Mouse (Mus musculus): ENCODE results near the gene Ephb2.

Ephb2 gene

GRCm38 (mm10) chr4:136801463-136801862 is 34.3 kb downstream of the Ephb2 start:
- DNase-seq (ENCODE audit: low spot score in 2 of 2), result no peak

DNA sequence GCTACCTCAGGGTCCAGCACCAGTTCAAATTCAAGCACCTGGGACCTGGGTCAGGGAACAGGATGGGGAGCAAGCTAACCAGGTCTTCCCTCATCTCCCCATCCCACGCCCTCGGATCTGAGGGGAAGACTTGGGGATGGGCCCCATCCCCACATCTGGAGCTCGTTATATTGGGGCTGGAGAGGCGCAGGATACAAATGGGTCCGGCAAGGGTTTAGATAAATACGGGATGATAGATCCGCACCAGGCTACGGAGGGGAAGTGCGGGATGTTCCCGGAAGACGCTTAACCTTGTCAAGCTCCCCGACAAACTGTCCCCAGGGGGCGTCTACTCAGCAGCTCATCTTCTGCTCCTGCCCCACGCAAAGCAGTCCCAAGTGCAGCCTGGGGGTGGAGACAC is 35.4 kb downstream of the Ephb2 start:
- no peak for DNase-seq (ENCODE audit: low spot score in 2 of 2)

GRCm38 (mm10) chr4:136797677-136798569 is 37.9 kb downstream of the Ephb2 start:
- no peak for DNase-seq (ENCODE audit: low spot score in 2 of 2)

DNA sequence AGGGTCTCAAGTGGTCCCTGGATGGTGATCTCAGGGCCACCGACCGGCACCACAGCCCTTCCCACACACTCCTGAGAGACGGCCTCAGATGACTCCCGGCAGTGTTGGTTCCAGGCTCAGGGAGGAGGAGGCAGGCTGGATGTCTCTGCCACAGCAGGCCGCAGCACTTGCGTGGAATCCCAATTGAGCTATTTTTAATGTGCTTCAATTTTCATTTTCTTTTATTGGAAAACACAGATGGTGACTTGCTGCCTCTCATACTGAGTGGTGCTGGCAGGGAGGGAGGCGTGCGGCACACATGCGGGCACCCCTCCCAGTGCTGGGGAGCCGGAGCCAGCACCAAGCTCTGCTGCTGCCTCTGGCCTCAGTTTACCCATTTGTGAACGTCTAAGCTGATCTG is 42.5 kb downstream of the Ephb2 start:
- peak; percentile 32 to 50 for DNase-seq (ENCODE audit: low spot score in 2 of 2)

DNA sequence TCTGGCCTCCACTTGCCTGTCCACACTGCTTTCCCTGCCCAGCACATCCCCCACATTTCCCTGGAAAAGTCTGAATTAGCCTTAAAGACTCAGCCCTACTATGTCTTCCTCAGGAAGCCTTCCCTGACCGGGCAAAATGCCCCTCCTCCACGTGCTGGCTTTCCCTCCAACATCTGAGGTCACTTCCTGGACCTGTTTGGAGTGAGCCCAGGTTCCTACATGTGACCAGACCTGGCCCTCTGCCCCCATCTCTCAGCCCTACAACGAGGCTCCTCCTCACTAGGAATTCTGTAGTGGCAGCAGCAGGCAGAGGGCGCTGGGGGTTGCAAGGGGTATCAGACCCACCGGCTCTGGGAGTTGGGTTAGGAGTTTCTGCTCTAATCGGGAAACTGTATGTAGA is 46.0 kb downstream of the Ephb2 start:
- DNase-seq (ENCODE audit: low spot score in 2 of 2), result no peak

- no peak for DNase-seq (ENCODE audit: low spot score in 2 of 2)
These were observed 48.4 kb downstream of the Ephb2 start for GRCm38 (mm10) chr4:136787357-136787756.

DNA sequence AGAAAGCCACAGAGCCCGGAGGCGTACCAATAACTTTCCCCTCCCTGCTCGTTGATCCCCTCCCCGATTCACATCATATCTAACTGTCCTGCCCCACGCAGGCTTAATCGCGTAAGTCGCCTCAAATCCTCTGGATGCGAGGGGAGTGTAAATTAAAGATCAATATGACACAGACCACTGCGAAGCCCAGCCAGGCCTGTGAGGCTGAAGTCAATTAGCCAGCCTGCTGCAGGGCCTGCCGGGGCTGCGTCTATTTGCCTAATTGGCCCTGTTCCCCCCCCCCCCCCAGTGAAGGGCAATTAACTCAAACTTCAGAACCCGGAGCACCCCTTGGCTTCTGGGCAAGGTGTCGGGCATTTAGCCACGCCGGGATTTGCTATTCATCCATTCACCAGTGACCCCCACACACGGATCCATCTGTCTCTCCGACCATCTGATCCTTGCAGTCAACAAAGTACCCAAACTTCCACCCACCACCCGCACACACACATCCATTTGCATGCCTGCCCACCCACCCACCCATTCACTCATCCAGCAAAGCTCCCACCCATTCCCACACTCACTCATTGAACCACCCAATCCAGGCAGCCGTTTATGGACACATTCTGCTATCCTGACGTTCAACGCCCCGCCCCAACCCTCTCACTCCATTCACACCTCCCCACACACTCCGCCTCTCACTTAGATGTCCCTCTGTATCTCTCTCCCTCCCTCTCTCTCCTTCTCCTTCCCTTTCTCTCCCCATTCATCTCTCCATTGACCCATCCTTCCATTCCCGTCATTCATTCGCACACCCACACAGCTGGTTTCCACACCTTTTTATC is 49.1 kb downstream of the Ephb2 start:
- no peak for DNase-seq (ENCODE audit: low spot score in 2 of 2)

DNA sequence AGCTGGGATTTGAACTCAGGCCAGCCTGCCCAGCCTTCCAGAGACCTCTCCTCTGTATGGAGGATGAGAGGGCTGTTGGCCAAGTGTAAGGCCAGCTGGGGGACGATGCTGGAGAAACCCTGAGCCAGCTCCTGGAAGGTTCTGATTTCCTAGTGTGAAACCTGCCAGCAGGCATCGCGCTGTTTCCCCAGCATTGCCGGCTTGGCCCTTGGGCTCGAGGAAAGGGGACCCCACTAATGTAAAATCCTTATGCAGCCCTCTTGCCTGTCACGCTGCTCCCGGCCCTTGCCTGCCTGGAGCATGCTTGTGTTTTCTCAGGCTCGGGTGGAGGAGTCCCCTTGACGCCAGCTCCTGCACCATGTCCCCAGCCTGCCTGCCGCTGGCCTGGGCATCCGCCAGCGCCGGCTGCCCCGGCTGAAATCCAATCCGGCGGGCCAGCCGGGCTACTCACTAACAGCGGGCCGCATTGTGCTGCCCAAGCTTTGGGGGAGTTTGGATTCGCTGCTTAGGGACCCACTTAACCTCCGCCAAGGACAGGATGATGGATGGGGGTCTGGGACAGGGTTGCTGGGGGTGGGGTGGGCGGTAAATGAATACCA is 52.1 kb downstream of the Ephb2 start:
- DNase-seq (ENCODE audit: low spot score in 2 of 2), result no peak

DNA sequence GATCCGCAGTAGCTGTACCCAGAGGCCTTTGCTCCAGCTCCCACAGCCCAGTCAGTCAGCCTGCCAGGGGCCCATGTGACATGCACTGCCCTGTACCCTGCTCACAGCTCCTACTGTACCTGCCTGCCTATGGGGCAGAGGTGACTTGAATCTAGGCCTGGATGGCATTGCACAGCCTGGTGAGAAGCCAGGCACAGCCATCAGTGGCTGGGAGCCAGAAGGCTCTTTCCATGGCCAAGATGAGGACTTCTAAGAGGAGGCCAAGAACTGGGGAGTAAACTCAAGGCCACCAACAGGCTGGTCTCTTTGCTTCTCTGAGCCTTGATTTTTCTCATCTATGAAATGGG is 53.2 kb downstream of the Ephb2 start:
- no peak for DNase-seq (ENCODE audit: low spot score in 2 of 2)

- DNase-seq (ENCODE audit: low spot score in 2 of 2), result no peak
These were observed 53.8 kb downstream of the Ephb2 start for GRCm38 (mm10) chr4:136781868-136782578.

DNA sequence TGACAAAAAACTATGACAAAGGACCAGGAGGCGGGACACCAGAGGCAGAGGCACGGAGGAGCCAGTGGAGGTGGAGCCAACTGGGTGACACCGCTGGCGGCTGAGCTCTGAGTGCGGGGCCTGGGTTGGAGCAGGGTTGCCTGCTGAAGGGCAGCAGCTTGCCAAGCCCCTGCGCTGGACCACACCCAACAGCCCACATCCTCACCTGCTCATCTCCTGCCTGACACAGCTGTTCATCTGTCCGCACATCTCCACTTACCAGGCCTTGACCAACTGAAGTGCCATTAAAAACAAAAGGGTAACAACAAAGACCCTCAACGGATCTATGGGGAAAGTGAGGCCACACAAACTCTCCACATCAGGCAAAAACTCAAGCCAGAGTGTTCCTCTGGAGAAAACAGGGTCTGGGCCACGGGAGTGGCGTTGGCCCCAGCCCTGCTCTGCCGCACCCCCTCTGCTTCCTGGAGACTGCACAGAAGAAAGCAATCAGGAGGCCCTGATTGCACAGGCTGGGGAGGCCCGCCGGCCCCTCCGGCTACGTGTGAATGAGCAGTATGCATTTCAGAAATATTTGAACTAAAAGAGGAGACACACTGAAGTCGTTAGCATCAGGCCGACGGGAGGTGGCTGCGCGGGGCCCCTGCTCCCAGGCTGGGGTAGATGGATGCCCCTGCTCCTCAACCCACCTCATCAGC is 55.4 kb downstream of the Ephb2 start:
- no peak for DNase-seq (ENCODE audit: low spot score in 2 of 2)

DNA sequence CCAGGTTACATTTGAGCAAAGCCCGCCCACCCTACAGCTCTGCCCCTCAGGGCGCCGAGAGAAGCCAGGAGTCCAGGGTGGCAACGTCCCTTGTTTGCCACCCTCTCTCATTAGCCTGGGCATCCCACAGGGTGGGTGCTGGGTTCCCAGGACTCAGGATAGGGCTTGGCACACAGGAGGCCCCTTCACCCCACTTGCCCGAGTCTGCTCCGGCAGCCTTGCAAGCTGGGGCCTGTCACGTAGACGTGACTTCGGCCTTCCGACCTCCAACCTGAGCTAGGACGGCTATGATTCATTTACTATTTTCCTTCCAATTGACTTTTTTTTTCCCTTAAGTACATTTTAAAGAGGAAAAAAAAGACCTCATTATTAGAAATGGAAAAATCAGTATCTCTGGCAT is 56.6 kb downstream of the Ephb2 start:
- DNase-seq (ENCODE audit: low spot score in 2 of 2), result no peak

DNA sequence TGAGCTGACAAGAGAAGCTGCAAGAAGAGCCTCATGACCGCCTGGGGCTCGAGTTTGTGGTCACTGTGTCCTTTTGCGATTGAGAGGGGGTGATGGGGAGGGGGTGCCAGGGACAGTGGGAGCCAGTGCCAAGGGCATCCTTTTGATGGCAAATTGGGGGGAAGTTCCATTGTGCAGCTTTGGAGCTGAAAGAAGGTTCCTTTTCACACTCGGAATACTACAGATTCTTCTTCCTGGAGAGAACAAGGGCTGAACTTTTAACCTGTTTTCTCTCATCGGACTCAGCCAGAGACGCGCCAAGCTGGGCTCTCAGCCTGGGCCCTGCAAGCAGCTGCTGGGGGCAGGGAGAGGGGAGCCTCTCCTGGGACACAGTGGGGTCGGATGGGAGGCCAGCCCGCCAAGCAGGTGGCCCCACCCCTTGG is 59.3 kb downstream of the Ephb2 start:
- DNase-seq (ENCODE audit: low spot score in 2 of 2), result no peak

- DNase-seq (ENCODE audit: low spot score in 2 of 2), result no peak
These were observed 59.9 kb downstream of the Ephb2 start for GRCm38 (mm10) chr4:136775903-136776302.

- DNase-seq (ENCODE audit: low spot score in 2 of 2), result no peak
These were observed 61.6 kb downstream of the Ephb2 start for GRCm38 (mm10) chr4:136774201-136774600.

GRCm38 (mm10) chr4:136772952-136773584 is 62.7 kb downstream of the Ephb2 start:
- DNase-seq (ENCODE audit: low spot score in 2 of 2), result no peak

- DNase-seq (ENCODE audit: low spot score in 2 of 2), result no peak
These were observed 63.5 kb downstream of the Ephb2 start for GRCm38 (mm10) chr4:136772318-136772717.

GRCm38 (mm10) chr4:136770718-136771117 is 65.1 kb downstream of the Ephb2 start:
- DNase-seq (ENCODE audit: low spot score in 2 of 2), result no peak

DNA sequence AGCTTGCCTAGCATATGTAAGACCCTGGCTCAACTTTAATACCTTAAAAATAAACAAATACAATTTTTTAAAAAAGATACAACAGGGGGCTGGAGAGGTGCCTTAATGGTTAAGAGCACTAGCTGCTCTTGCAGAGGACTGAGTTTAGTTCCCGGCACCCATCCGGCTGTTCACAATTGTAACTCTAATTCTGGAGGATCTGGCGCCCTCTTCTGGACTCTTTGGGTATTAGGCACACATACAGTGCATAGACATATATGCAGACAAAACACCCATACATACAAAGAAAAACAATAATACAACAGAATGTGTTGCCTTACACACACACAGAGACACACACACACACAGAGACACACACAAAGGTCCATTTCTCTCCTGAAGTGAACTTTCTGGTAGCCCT is 67.3 kb downstream of the Ephb2 start:
- DNase-seq (ENCODE audit: low spot score in 2 of 2), result no peak

DNA sequence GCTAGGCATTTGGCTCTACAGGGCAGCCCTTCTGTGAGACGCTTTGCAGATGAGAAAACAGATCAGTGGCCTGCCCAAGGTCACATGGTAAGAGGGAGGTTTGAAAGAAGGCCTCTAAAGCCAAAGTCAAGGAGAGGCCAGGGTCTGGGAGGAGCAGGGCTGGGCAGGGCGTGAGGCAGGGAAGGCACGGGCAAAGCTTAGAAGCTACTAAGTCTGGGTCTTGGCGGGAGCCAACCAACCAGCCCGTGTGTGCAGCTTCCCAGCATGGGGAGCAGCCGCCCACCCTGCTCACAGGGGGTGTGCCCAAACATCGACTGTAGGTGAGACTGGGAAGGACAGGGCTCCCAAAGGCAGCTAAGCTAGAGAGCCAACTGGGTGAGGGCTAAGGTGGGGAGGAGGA is 70.7 kb downstream of the Ephb2 start:
- no peak for DNase-seq (ENCODE audit: low spot score in 2 of 2)

GRCm38 (mm10) chr4:136763349-136763748 is 72.4 kb downstream of the Ephb2 start:
- DNase-seq (ENCODE audit: low spot score in 2 of 2), result no peak

Data from frontal cortex, postnatal 25 days (tissue).